Mouse (Mus musculus): ENCODE measurements at regions not wholly inside any gene's neighbourhood (a gene's known extent, or its start where the extent isn't known, plus 50 kb on each side); places are given as distances from the start of the nearest gene placed in this dataset.
"Not testable (repeated sequence)": the region's sequence is repeated elsewhere in the genome, so short reads cannot be mapped to it uniquely, and the experiment has no call there.

DNA sequence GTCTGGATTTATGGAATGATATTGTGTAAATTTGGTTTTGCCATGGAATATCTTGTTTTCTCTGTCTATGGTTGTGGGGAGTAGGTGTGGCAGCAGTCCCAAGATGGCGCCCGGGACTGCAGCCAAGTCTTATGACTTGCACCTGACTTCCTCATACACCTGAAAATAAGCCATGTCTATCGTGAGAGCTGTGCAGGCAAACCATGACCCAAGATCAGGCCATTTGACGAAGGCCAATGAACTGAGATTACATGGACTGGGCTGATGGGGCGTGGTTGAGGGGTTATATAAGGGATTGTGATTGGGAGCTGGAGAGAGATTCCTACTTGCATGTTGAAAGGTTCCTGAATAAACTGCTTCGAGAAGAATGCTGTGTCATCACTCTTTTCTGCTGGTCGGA lies 139.5 kb downstream of the Slc6a15 start:
- not testable (repeated sequence) for DNase-seq (ENCODE audit: low spot score)

DNA sequence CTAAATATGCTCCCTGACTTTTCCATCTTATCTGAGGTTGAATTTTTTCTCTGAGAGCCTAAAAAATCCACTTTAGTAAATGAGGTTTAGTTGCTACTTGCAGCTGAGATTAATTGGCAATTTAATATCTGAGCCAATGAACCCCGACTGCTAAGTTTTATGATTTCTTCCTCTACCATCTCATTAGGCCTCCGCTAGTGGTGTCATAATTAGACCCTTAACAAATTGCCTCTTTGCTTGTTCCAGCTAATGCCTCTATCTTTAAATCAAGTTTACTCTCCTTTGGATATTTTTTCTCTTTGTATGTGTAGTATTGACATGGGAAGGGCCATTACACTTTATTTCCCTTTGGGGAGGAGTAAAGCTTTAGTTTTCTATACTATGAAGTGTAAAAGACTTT lies 176.9 kb downstream of the Slc6a15 start:
- no peak for DNase-seq (ENCODE audit: low spot score)

DNA sequence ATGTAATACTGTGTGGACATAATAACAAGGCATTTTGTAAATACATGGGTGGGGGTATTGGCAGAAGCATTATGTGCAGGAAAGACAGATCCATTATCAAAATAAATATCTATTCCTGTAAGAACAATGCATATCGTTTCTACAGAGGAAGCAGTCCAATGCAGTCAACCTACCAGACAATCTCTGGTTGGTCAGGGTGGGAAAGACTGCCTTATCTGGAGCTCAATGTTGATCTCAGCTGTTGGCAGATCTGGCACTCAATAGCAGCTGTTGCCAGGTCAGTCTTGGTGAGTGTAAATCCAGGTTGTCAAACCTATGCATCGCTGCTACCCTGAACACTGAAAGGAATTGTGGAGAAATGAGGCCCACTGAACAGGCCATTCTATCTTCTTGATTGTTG lies 181.9 kb downstream of the Slc6a15 start:
- DNase-seq (ENCODE audit: low spot score) = no peak

- no peak for DNase-seq (ENCODE audit: low spot score)
Observed at GRCm38 (mm10) chr10:103585097-103585496, 217.5 kb downstream of the Slc6a15 start.

- no peak for DNase-seq (ENCODE audit: low spot score)
Observed at GRCm38 (mm10) chr10:103585504-103585903, 217.9 kb downstream of the Slc6a15 start.

DNA sequence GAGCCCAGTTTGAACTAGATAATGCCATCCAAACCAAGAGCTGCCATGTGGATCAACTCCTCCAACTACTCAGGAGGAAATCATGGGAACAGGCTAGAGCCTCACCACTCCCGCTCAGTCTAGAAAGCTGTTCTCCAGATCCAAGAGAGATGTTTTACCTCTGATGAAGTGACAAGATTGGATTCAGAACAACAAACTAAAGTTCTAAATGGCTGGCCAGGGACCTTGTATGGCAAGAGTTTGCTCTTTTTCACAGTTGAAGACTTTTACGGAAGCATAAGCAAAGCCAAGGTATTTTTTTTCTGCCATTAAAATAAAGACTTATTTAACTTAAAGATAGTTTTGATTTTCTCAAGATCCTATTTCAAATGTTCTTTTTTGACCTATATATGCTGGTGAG lies 224.4 kb downstream of the Slc6a15 start:
- DNase-seq (ENCODE audit: low spot score) = no peak

GRCm38 (mm10) chr10:103641162-103641561 lies 273.6 kb downstream of the Slc6a15 start:
- no peak for DNase-seq (ENCODE audit: low spot score)

DNA sequence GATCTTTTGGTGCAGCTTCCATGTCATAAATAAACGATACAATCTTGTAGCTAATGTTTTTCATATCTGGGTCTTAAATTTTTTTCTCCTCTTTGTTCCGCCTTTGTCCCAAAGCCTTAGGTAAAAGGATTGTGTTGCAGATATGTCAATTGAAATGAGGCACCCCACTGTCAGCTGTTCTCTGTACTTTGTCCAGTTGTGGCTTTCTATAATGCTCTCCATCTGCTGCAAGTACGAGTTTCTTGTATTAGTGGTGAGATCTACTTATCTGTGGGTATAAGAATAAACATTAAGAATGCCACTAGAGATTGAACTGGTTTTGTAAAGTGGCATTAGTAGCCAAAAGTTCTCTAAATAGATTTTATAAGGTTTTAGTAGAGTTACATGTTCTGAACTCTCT lies 282.3 kb downstream of the Slc6a15 start:
- DNase-seq (ENCODE audit: low spot score) = no peak

GRCm38 (mm10) chr10:103673081-103673480 lies 305.5 kb downstream of the Slc6a15 start:
- DNase-seq (ENCODE audit: low spot score) = no peak

- DNase-seq (ENCODE audit: low spot score) = no peak
Observed at GRCm38 (mm10) chr10:103673765-103674164, 306.2 kb downstream of the Slc6a15 start.

GRCm38 (mm10) chr10:103692682-103693081 lies 325.1 kb downstream of the Slc6a15 start:
- DNase-seq (ENCODE audit: low spot score) = peak; percentile 2

DNA sequence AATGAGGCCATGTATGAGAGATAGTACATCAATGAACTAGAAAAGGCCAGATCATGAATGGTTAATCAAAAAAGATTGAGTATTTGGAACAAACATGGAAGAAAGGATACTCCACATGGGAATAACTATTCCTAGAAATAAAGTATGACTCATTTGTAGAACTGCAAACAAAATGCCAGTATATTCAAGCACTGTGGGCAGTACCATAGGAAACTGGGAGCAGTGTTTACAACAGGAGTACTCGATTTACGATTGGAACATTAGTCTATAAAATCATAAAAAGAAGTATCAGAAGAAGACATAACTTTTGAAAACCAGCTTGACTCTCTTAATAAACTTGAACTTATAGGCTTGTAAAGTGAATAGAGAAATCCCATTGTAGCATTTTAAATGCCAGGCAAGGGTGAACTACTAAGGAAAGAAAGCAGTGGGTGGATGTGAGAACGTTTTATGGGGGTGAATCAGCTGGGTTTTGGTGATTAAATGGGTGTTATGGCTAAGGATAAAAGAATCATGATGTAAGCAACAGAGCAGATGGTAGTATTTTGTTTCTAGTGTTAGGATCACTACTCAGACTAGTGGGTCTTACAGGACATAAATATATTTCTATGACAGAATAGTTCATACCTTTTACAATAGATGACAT lies 347.6 kb downstream of the Slc6a15 start:
- no peak for DNase-seq (ENCODE audit: low spot score)

GRCm38 (mm10) chr10:103718998-103719662 lies 351.5 kb downstream of the Slc6a15 start:
- no peak for DNase-seq (ENCODE audit: low spot score)

DNA sequence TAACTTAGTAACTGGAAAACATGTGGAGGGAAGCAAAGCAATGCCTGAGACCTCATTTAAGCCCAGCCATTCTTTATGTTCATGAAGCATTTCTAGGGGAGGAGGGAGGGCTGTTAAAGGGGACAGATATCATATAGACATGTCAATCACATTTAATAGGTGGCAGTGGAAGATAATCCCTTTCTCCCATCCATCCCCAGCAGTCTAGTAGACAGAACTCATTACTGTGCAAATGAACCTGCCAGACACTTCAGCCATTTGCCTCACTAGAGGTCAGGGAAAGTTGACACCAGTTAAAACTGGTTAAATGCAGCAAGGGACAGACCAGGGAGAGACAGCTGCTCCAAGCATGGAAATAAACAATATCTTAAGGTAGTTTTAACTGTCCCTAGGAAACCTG lies 359.1 kb downstream of the Slc6a15 start:
- no peak for DNase-seq (ENCODE audit: low spot score)

GRCm38 (mm10) chr10:103731522-103731921 lies 363.9 kb downstream of the Slc6a15 start:
- DNase-seq (ENCODE audit: low spot score) = no peak

GRCm38 (mm10) chr10:103731981-103732380 lies 364.4 kb downstream of the Slc6a15 start:
- no peak for DNase-seq (ENCODE audit: low spot score)

- no peak for DNase-seq (ENCODE audit: low spot score)
Observed at GRCm38 (mm10) chr10:103780127-103780526, 362.7 kb upstream of the Gm21293 start.

DNA sequence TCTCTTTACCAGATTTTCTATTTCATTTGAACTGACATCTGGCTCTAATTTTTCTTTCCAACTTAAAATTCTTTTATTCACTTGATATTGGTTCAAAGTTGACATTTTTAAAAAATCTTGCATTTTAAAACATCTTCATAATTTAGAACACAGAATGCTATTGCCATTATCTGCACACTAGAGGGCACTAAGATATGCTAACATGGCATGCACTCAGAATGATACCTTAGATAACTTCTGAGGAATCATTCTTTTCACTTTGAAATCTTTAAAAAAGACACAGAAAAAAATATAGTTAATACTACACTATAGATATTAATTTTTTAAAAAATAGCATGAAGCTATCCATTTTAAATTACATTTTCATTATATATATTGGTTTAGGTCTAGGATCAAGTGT lies 357.9 kb upstream of the Gm21293 start:
- DNase-seq (ENCODE audit: low spot score) = no peak

- no peak for DNase-seq (ENCODE audit: low spot score)
Observed at GRCm38 (mm10) chr10:103829079-103829478, 313.7 kb upstream of the Gm21293 start.

DNA sequence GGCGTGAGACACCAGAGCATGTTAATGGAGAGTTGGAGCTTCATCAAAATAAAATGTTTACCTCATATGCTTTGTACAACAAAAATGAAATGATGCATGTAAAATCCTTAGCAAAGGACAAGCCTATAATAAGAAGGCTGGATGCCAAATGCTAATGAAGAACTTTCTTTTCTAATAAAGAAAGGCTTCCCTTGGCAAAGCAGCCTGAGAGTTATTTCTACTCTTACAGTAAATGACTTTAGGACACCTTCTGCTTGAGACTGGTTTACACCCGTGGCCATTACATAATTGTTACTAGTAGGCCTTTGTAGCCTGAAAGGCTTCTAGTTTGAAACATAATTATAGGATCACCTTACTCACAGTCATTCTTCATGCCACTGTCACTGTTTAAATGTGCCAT lies 310.7 kb upstream of the Gm21293 start:
- no peak for DNase-seq (ENCODE audit: low spot score)

DNA sequence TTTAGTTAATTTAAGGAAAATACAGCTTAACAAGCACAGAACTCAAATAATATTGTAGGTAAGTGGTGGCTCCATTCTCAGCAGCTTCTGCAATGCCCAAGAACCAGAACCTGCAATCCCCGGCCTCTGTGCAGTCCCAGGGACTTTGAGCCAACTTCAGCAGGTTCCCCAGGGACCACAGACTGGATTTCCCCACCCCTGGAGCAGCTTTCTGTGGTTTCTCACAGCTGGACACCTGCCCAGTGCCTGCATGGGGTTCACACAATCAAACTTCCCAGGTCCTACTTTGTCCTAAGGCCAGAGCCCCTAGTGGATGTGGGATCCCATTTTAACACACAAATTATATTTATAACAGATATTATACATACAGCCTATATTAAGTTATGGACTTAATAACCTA lies 287.6 kb upstream of the Gm21293 start:
- DNase-seq (ENCODE audit: low spot score) = no peak

DNA sequence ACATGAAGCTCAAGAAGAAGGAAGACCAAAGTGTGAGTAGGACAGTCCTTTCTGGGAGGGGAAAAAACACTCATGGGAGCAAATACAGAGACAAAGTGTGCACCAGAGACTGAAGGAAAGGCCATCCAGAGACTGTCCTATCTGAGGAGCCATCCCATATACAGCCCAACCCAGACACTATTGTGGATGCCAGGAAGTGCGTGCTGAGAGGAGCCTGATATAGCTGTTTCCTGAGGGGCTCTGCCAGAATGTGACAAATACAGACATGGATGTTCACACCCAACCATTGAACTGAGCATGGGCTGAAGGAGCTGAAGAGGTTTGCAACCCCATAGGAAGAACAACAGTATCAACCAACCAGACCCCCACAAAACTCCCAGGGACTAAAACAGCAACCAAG lies 281.9 kb upstream of the Gm21293 start:
- no peak for DNase-seq (ENCODE audit: low spot score)

DNA sequence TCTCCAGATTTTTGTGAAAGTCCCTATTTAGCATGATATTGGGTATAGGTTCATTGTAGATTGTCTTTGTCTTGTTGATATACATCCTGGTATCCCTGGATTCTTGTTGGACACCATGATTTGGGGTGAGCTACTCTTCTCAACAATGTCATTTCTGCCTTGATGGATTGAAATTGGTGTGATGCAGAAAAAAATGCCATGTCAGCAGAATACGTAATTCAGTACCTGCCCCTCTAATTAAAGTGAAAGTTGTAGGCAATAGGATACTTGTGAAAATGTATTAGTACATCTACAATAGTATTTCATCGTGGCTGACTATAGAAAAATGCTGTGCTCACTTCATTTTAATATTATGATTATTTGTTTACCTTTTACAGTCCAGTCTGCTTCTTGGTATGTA lies 280.7 kb upstream of the Gm21293 start:
- no peak for DNase-seq (ENCODE audit: low spot score)

- no peak for DNase-seq (ENCODE audit: low spot score)
Observed at GRCm38 (mm10) chr10:103863909-103864308, 278.9 kb upstream of the Gm21293 start.
